Mouse (Mus musculus): ENCODE data around the gene Tmem51.

The Tmem51 gene

DNA sequence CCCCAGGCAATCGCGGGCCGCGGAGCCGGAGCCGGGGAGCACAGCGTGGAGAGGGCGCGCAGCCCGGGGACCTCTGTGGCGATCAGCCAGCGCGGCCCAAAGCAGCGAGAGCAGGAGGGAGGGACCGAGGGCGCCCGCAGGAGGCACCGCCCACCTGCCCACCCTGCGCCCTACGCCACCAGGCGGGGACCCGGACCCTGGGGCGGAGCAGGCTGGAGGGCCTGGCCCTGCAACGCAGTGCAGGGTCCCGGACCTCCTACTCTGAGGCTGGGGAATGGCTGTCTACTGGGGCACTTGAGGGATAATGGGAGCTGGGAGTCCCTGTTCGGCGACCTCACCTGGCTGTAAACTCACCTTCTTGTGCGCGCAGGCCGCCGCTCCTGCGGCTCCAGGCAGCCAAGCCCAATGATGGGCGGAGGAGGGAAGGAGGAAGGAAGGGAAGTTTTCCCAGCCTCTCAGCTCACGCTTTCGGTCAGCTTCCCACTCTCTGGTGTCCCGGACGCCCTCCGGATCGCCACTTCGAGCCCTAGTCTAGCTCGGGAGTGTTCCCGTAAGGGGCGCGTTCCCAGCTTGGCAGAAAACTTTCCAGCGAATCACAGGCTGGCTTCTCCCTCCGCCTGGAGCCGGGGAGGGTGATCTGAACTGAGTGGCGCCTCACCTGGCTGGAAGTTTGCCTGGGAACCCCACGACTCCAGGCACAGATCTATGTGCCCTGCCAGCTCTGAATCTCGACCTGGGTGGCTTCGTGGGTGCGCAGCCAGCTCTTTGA, at the start of gene Tmem51:
Gene Tmem51 (minus strand): TSS at position 174 of the 769 bp plus-strand sequence.
- no peak for DNase-seq (ENCODE audit: low read depth)

DNA sequence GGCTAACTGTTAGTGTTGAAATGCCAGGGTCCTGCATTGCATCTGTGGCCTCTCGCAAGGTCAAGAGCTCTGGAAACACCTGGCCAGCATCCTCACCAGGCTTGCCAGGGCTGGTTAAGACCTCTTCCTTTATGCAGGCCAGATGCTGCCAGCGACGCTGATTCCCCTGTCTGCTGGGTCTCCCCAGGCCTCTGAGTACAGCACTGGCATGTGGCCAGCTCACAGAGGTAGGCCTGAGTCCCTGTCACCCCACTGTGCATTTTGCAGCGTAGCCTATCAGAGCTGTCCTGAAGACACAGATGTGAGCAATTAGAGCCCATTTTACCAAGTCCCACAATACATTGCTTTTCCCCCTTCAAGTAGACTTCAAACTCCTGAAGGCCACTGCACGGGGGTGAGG, 46.1 kb upstream of the Tmem51 start:
- no peak for DNase-seq (ENCODE audit: low read depth)

- no peak for DNase-seq (ENCODE audit: low read depth)
Observed at GRCm38 (mm10) chr4:142127275-142127788, 43.2 kb upstream of the Tmem51 start.

GRCm38 (mm10) chr4:142126641-142127274, 42.7 kb upstream of the Tmem51 start:
- no peak for DNase-seq (ENCODE audit: low read depth)

DNA sequence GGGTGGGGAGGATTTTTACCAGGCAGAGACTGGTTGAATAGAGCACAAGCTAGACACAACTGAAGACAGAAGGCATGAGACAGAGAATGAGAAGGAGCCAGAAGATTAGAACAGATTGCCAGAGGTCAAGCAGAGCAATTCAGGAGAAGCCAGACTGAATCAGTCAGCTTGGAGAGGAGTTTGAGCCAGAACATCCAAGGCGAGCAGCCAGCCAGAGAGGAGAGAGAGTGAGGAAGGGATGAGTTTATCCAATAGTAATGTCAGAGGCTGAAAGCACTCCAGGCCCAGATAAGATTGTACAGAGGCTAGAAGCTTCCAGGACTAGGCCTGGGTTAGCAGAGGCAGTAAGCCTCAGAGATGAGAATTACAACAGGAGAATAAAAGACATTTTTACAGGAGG, 37.1 kb upstream of the Tmem51 start:
- no peak for DNase-seq (ENCODE audit: low read depth)

- DNase-seq (ENCODE audit: low read depth) = no peak
Observed at GRCm38 (mm10) chr4:142118522-142118921, 34.4 kb upstream of the Tmem51 start.

DNA sequence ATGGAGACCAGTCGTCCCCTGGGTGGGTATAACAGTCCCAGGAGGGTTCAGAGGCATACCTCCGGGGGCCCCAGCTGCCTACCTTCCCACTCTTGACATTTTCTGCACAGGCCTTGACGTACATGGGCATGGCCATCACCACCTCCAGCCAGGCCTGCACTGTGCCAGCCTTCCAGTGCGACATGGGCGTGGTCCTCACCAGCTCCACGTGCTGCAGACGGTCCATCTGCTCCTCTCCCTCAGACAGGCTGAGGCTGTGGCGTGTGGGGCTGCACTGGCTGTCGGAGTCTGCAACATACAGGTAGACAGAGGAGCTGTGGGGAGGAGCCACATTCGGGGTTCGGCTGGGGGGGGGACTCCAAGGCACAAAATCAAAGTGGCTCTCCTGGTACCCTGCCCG, 33.9 kb upstream of the Tmem51 start:
- no peak for DNase-seq (ENCODE audit: low read depth)

DNA sequence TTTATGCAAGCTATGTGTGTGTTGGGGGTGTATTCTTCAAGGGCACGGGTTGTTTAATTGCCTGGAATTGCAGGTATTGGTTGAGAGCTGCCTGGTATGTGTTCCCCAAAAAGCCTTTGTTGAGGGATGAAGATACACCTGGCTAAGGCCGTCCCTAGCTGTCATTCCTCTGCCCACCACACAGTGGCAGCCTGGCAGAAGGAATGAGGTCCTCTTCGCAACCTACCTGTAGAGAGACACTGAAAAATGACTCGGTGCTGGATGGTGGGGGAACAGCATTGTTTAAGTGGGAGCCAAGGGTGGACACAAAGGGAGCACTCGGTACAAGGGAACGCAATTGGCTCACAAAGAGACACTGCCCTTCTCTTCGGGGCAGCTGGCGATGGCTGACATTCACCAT, 29.2 kb upstream of the Tmem51 start:
- no peak for DNase-seq (ENCODE audit: low read depth)

DNA sequence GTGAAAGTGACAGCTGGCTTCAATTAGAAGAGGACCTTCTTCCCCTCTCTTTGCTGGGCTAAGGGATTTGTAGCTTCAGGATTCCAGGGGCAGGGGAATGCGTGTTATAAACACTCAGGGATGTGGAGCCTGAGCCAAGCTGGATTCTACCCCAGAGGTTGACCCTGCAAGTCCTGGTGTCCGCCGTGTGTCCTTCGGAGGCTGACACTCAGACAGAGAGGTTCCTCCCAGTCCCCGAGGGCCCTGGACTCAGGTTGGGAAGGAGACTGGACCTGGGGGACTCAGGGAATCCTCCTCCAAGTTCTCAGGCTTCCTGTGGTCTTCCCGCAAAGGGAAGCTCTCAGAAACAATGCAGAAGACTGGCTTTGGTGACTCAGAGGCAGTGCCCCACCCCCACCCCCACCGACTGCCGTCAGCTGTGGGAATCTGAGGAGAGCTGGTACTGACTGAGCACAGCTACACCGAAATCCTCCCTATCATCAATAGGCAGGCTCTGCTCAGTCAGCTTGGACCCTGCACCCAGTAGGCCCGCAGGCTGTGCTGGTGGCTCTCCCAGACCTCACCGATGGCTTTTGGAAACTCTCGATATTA, 19.1 kb upstream of the Tmem51 start:
- no peak for DNase-seq (ENCODE audit: low read depth)

- DNase-seq (ENCODE audit: low read depth) = peak; percentile 56
Observed at GRCm38 (mm10) chr4:142098303-142098702, 14.2 kb upstream of the Tmem51 start.

GRCm38 (mm10) chr4:142097871-142098270, 13.8 kb upstream of the Tmem51 start:
- no peak for DNase-seq (ENCODE audit: low read depth)

- no peak for DNase-seq (ENCODE audit: low read depth)
Observed at GRCm38 (mm10) chr4:142095513-142096241, 11.6 kb upstream of the Tmem51 start.

DNA sequence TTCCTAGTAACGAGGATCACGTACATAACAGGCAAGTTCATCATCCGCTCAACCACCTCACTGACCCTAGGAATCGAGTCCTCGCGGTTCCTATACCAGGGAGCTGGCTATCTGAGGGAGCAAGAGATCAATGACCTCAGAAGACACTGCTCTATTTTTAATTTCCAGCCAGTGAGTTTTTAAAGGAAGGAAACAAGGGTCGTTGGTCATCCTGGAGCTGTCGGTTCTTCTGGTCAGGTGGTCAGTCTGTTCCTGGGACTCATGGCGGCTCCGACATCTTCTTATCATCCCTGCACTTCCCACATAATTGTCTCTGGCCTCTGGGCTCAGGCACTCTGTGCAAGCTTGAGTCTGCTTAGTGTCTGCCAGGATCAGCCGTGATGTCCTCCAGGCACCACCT, 10.3 kb upstream of the Tmem51 start:
- no peak for DNase-seq (ENCODE audit: low read depth)

DNA sequence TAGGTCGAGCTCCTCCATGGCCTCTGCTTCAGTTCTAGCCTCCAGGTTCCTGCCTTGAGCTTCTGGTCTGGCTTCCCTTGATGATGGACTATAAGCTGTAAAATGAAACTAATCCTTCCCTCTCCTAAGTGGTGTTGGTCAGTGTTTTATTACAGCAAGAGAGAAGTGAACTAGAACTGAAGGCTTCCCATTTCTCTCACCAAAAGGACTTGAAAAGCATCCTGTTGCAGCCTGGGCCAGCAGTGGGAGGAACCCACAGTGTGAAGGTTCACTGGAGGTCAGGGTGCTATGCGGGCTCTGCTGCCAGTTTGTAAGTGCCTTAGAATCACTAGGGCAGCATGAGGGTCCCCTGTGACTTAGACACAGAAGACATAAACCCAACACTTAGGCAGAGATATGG, 7.0 kb upstream of the Tmem51 start:
- no peak for DNase-seq (ENCODE audit: low read depth)

DNA sequence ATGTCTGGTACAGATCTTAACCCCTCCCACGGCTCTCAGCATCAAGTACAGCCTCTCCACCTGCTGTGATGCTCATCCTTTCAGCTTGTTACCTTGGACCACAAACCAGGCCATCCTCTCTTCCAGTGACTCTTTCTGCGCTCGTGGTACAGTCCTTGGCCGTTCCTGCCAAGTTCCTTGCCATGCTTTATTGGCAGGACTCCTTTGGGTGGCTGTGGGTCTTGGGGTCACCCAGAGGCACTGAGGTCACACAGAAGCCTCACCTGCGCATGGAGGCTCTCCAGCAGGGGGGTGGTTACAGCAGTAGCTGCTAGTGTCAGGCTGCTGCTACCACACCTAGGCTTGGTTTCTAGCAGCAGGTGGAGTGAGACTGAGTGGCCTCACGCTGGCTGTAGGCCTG, 5.9 kb upstream of the Tmem51 start:
- no peak for DNase-seq (ENCODE audit: low read depth)

- DNase-seq (ENCODE audit: low read depth) = no peak
Observed at GRCm38 (mm10) chr4:142088836-142089235, 4.7 kb upstream of the Tmem51 start.

DNA sequence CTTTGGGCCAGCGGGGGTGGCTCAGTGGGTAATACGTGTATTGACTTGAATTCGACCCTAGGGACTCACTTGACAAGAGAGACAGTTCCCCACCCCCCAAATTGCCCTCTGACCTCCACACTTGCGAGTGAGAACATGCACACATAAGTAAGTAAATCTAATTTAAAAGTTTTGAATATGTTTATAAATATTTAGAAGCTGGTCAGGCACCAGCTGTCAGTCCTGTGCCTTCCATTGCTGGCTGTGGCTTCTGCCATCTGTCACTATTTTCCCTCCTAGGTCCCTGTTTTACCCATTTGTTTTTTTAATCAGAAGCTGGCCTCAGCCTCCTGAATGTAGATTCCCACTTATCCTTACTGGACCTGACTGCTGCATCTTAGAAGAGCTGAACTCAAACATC, 4.3 kb upstream of the Tmem51 start:
- no peak for DNase-seq (ENCODE audit: low read depth)

DNA sequence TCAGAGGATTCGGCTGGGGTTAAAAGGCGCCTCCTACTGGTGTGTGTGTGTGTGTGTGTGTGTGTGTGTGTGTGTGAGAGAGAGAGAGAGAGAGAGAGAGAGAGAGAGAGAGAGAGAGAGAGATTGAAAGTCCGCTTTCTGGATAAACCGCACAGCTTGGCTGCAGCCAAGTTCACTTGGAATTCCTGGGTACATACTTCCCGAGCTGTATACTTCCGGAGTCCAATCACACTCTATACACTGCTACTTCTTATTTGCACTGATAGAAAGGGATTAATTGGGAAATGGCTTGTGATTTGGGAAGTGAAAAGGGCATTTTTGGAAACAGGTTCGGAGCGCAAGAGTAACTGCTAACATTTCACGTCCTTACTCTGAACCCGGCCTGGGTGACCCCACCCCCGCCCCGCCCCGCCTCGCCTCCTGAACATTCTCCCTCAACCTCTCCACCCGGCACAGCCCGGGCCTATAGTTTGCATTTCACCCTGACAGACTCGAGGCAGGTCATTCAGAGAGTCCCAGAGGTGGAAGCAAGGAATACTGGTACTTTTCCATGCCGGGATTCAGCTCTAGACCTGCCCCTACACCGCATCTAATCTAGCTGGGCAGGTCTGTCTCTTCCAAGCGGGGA, 946 bp upstream of the Tmem51 start:
- no peak for DNase-seq (ENCODE audit: low read depth)

DNA sequence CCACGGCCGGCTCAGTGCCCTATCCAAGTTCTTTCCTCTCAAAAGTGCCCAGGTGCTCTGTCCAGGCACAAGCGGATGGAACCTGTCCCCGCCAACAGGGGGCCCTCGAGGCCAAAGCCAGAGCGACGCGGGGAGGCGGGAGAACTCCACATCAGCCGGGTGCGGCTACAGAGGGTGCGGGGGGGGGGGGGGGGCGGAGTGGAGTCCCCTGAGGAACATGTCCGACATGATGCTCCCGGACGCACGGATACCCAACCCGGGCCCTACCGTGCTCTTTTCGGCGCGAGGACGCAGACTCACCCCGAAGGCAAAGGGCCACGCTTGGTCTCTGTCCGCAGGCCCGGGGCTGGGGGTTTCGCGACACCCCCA, 358 bp downstream of the Tmem51 start:
- no peak for DNase-seq (ENCODE audit: low read depth)

DNA sequence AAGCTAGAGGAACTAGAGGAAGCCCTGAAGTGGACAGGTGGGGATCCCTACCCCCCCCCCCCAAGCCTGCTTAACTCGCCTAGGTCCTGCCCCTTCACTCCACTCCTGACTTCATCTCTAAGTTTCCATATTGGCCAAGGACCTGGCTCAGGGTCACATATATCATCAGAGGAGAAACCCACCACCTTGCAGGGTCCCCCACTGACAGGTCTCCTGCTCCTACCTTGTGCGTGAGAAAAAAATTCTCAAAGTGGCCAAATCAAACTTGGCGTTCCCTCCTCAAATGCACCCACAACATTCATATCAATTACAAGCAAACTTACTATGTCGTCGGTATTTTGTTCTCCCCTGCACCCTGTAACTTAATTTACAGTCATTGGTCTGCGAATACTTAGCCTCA, 911 bp downstream of the Tmem51 start:
- DNase-seq (ENCODE audit: low read depth) = no peak

DNA sequence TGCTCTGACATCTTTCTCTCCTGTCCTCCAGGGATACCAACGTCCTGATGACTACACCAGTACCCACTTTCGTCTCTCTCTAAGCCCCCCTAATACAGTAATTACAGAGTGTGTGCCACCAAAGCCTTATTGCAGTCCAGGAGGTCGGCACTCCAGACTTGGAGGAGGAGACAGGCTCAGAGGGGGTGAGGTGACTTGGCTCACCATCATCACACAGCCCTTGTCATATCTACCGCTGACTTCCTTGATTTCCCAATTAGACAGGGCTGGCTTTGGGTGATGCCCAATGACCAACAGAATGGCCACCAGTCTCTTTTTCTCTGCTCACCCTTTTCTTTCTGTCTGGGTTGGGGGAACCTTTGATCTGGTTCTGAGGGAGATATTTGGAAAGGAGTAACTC, 1.4 kb downstream of the Tmem51 start:
- no peak for DNase-seq (ENCODE audit: low read depth)

DNA sequence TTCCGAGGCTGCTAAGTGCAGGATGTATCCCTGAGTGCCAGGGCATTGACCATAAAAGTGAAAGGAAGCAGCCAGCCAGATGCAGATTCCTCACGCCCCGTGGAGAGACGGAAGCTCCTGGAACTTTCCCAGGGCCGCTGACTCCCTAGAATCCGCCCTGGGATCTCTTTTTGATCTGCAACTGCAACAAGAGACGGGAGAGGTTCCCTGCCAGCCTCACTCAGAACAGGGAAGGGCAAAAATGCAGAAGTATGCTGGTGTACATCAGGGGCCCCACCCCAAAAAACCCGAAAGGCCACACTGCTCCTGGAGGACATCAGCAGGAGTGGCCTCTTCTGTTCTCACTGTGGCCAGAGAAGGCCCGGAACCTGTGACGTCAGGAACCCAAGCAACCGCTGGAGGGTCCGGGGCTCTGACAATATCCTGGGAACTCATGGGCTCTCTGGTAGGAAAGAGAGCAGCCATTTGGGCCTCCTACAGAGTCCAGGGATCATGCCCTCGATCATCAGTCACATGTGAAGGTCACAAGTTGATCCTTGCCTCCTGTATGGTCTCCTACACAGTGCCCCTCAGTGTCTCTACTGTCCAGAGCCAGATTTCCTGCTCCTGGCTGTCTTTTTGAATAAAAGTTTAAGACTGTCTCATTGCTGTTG, 2.3 kb downstream of the Tmem51 start:
- no peak for DNase-seq (ENCODE audit: low read depth)

Data from c-Kit-positive CD71-negative TER-119-negative erythroid progenitor cells, embryonic 14.5 days (primary cell).